Mouse (Mus musculus) kidney, adult 11 months (tissue): ENCODE results near the gene Spag7.

ENCODE experiments used
- DNase-seq: peaks from one replicate; pipeline ENCODE4 v3.0.0; 2022

The Spag7 gene

GRCm38 (mm10) chr11:70668771-70669505 is at the start of gene Spag7:
Gene Spag7, minus strand, starts transcription at chr11:70669416.
- DNase-seq, result peak; percentile 100

GRCm38 (mm10) chr11:70718481-70718880 is 49.3 kb upstream of the Spag7 start:
- DNase-seq, result no peak

- DNase-seq, result no peak
Measured at GRCm38 (mm10) chr11:70715832-70716231, 46.6 kb upstream of the Spag7 start.

DNA sequence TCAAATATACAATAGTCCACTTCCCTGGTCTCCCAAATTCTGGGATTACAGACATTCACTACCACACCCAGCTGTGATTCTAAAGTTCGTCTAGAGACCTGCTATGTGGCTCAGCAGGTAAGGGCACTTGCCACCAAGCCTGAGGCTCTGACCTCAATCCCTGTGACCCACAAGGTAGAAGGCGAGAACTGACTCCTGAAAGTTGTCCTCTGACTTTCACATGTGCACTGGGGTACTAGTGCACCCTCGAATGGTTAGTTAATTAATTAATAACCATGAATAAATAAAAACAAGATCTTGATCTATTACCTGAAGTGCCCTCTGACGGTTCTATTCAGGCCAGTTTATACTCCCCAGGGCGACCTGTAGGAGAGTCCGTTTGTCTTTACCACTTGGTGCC is 44.0 kb upstream of the Spag7 start:
- DNase-seq, result peak; percentile 47

DNA sequence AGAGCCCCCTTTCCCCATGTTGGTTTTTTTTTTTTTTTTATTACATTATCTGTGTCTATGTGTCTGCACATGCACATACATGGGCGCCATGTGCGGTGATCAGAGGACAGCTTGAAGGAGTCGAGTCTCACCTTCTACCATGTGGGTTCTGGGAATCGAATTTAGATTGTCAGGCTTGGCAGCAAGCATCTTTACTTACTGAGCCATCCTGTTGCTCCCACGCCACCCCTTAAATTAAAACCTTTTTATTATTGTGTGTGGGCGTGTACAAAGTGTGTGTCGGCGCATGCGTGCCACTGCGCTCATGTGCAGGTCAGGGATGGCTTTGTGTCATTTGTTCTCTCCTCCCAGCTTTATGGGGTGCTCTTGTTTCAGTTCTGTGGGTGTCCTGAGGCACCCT is 41.8 kb upstream of the Spag7 start:
- no peak for DNase-seq

GRCm38 (mm10) chr11:70706127-70706526 is 36.9 kb upstream of the Spag7 start:
- DNase-seq, result peak; percentile 31

- no peak for DNase-seq
Measured at GRCm38 (mm10) chr11:70702781-70703180, 33.6 kb upstream of the Spag7 start.

DNA sequence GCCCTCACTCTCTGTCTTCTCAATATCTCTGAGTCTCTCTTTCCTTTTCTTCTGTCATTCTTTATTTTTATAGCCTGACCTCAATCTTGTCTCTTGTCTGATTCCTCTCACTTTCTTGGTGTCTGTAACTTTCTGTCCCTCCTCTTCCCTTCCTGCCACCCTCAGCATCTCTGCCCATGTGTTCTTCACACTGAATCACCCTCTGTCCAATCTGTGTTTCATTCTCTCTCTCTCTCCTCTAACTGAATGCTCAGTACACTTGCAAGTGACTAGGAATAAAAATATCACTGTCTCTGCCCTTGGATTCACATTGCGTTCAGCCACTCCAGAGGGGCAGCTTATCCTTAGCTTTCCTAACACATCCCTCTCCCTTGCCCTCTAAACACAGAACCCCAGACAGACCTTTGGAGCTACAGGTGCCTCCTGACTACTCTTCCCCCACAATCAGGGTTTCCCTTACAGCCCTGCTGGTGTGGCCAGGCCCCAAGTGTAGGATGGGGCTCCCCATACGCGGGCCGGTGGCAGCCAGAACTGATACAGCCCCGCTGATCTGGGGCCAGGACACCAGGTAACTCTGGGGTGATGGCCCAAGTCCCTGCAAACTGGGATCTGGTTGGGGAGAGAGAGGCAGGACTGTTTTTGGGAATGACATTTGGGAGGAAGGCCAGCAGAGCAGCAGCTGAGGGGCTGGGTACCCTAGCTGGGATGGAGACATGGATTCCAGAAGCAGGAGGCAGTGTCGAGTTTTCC is 32.9 kb upstream of the Spag7 start:
- DNase-seq, result no peak

DNA sequence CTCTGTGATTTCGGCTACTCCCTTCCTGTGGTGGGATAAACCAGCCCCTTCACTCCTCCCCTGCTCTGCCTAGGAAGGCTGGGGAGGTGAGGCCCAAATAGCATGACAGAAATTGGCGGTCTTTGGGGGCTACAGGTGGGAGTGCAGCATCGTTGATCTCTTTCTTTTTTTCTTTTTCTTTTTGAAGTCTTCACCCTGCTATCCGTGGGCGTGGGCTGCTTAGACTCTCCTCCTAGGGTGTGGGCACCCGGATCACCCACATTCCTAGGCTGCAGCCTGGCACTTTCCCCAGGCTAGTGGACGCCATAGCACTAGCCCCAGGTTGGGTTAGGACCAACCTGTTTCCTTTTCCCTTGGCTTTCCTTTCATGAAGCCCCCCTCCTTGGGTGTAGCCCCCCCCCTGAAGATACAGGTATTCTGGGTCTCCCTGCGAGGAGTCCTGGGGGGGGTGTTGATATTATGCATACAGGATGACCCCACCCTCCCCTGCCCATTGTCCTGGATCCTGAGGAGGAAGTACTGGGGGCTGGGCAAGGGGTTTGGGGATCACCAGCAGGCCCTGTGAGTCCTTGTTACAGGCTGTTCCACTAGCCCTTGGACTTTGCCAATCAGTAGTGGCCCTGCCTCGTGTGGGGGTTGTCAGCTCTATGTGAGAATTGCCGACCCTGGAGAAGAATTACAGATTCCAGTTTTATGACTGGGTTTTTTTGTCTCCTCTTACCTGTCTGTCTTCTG is 32.2 kb upstream of the Spag7 start:
- no peak for DNase-seq

GRCm38 (mm10) chr11:70700613-70701012 is 31.4 kb upstream of the Spag7 start:
- DNase-seq, result peak; percentile 85

DNA sequence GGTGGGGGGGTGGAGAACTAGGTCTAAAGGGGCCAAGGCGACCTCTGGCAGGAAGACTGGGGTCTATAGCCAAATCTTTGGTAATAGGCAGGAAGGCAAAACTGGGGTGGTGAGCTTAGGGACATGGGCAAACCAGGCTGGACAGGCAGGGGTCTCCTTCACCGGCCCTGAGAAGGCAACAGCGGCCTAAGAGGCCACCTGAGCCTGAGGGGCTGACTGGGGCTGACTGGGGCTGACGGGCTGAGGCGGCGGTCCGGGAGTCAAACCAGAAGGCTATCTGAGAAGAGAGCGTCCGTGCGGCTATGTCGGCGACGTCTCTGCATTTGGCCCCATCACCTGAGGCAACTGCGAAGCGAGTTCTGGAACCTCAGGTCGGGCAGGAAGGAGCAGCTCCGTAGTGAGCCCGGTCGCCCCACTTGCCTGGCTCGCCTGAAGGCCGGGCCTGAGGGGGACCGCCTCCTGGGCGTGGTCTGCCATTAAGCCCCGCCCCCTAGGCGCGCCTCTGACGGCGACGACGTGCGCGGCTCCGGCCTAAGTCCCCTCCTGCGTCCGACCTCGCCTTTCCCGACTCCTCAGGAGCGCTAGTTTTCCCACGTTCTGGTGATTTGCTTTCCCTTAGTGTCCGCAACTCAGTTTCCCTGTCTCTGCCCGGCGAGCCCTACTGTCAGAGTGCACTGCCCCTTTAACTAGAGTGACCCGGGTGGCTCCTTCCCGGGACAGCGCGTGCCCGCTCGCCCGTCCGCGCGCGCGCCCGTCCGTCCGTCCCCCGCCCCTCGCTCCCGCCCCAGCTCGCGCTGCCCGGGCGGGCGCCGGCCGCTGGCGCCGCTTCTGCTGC is 30.7 kb upstream of the Spag7 start, which contains the start of the genes Inca1 and Kif1c:
Gene Inca1, minus strand, starts transcription at position 434 of the 835 bp plus-strand sequence.
Gene Kif1c, plus strand, starts transcription at position 827 of the 835 bp plus-strand sequence.
- peak; percentile 94 for DNase-seq

GRCm38 (mm10) chr11:70699051-70699450 is 29.8 kb upstream of the Spag7 start:
- no peak for DNase-seq

- no peak for DNase-seq
Measured at GRCm38 (mm10) chr11:70697376-70697775, 28.2 kb upstream of the Spag7 start.

- no peak for DNase-seq
Measured at GRCm38 (mm10) chr11:70693504-70693903, 24.3 kb upstream of the Spag7 start.

DNA sequence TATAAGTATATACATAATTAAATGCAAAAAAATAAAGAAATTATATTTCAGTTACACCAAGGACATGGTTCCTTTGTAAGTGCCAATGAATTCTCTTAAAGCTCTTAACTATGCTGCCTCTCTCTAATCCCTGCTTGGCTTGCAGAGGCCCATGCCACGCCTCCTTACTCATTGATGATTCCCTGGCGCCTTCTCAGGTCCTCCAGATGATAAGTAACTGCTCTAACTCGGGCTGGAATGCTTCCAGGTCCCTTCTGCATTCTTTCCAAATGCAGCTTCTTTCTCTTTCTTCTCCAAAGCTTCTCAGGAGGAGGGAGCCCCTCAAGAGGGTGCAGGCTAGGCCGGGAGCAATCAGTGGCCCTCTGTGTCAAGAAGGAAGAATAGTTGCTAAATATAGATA is 20.4 kb upstream of the Spag7 start:
- peak; percentile 58 for DNase-seq

- DNase-seq, result no peak
Measured at GRCm38 (mm10) chr11:70688372-70688771, 19.2 kb upstream of the Spag7 start.

DNA sequence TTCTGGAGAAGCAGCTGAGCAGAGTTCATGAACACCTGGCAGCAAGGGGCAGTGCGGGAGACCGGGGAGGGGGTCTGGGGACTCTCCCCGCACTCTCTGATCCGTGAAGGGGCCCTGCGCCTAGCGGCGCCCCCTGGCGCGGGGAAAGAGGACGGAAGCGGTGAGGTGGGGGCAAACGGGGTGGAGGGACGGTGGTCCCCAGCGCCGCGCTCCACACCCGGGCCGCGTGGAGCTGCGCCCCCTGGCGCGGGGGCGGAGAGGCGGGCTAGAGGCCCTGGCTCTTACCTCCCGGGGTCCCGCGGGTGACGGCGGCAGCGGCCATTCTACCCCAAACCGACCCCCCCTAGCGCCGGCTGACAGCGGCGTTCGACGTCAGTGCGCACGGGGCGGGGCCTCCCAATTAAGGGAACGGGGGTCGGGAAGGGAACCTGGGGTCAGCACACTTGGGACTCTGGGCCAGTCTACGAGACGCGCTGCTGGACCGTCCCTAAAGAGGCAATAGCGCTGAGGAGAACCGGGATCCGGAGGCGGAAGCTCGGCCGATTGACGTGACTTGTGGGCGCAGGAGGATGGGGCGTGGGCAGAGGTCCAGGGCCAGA is 18.5 kb upstream of the Spag7 start, which contains the start of gene Camta2:
Gene Camta2, minus strand, starts transcription at position 505 of the 599 bp plus-strand sequence.
- DNase-seq, result peak; percentile 82

DNA sequence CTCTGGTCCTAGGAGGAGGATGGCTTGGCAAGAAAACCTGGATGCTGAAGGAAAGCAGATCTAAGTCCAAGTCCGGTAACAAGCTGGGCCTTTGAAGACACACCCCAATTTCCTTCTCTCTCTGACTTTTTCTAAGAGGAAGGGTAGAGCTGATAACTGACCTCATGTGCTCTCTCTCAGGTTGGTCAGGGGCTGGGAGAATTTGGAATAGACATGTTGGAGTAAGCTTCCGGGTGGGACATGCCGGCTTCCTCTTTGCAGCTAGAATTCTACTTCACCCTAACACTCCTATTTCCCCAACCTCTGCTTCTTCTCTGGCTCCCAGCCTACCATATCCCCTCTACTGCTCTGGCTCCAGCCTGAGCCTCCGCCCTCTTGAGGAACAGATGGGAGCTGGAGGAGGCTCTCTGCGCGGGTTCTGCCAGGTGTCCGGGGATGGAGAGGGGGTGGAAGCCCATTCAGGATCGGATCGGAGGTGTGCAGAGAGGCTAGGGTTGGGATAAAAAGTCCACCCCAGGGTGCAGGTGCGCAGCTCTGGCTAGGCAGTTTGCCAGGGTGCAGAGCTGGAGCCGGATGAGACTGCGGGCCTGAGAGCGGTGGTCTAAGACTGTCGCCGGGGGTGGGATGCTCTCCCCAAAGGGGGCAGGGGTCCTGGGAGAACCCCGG is 17.8 kb upstream of the Spag7 start:
- DNase-seq, result no peak

GRCm38 (mm10) chr11:70683640-70684039 is 14.4 kb upstream of the Spag7 start:
- no peak for DNase-seq

DNA sequence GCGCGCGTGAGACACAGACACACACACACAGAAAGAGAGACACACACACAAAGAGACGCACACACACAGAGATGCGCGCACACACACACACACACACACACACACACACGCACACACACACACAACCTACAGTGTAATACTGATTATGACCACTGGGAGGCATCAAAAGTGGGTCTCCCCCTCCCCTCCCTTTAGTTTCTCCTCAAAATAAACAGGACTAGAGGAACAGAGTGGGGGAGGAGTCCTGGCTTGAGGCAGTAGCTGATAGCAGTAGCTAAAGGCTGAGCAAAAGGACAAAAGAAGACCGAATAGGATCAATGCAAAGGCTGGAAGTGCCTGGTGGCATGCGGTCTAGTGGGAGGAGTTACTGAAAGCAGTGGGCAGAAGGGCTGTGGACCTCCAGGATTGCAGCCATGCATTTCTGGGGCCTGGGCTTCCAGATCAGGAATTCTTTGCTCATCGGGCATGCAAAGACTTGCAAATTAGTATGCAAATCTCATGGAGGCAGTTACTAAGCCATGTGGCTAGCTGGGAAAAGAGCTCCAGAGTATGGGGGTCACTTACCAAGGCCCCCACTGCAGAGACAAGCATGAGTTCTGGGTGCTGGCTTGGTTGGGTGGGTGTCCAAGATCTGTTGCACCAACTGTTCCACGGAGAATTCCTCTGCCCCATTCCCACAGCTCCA is 12.8 kb upstream of the Spag7 start:
- no peak for DNase-seq

- DNase-seq, result no peak
Measured at GRCm38 (mm10) chr11:70681170-70681569, 12.0 kb upstream of the Spag7 start.
